Mouse (Mus musculus): ENCODE data around the gene Bicd2.

GRCm38 (mm10) chr13:49341012-49341830 is at the start of gene Bicd2:
- TF ChIP-seq CTCF (IDR thresholded peaks at IDR 0.05; ENCODE audit: low read depth, low read length) (no peak), POLR2A (IDR thresholded peaks at IDR 0.05; ENCODE audit: extremely low read depth, insufficient read depth, low read length) (peak; percentile 43; the same call in 1 of the 2 replicates)

Data from liver, adult 2 months (tissue).